Mouse (Mus musculus) adipocyte (in vitro differentiated cells): ENCODE measurements around the gene Samd4b.

Source experiments
- DNase-seq: peaks from one replicate; pipeline ENCODE4 v3.0.0-alpha.2; 2016; ENCODE audit warnings: low spot score

The Samd4b gene

DNA sequence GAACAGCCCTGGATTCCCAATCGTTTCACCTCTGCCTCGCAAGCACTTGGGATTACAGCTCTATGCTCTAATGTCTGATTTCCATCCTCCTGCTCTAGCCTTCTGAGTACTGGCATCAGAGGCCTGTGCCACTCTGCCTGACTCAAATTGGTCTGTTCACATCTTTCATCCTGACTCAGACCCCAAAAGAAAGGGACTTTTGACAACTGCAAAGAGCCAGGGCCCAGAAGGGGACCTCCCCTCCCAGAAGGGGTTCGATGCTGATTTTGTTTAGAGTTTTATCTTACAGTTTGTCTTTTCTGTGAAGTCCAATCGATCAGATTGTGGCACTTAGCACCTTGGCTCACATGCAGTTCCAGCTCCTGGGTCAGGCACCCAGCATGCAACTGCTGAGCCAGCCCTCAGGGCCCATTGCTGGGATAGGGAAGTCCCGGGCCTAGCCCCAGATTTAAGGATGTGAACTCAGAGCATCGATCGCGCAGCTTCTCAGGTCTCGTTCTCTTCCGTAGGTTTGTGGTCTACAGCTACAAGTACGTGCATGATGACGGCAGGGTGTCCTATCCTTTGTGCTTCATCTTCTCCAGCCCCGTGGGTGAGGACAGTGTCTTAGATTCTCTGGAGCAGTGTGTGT lies 153.5 kb downstream of the Samd4b start:
- DNase-seq, result no peak

- no peak for DNase-seq
These were observed 155.3 kb downstream of the Samd4b start for GRCm38 (mm10) chr7:28442688-28443087.

DNA sequence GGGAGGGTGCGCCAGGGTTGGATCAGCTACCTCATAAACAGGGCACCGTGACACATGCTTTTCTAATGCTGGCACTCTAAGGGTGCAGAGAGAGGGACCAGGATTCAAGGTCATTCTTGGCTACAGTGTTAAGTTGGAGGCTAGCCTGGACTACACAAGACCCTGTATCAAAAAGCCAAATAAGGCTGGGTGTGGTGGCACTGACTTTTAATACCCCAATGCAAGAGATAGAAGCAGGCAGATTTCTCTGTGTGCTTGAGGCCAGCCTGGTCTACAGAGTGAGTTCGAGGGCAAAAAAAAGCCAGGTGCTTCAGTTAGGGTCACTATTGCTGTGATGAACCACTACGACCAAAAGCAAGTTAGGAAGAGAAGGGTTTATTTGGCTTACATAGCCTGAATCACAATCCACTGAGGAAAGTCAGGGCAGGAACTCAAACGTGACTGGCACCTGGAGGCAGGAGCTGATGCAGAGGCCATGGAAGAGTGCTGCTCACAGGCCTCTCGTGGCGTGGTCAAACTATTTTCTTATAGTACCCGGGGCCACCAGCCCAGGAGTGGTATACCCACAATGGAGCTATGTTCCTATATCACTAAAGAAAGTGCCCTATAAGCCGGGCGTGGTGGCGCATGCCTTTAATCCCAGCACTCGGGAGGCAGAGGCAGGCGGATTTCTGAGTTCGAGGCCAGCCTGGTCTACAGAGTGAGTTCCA lies 156.0 kb downstream of the Samd4b start:
- no peak for DNase-seq

DNA sequence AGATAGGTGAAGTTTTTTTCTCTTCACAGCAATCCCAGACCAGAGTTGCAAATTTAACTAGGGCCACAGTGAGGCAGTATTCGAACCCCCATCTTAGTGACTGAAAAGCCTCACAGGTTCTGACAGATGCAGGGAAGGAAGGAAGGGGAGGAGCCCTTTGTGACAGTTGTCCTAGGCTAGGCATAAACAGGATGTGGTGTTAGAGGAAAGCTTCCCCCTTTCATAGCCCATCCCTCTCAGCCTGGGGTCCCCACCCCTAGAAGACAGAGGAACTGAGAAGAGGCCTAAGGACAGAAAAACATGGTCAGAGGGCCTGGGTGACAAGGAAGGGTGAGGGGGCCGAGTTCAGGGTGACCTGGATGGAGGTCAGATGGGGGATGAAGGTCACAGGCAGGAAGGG lies 157.2 kb downstream of the Samd4b start:
- no peak for DNase-seq

- no peak for DNase-seq
These were observed 159.2 kb downstream of the Samd4b start for GRCm38 (mm10) chr7:28438771-28439170.

DNA sequence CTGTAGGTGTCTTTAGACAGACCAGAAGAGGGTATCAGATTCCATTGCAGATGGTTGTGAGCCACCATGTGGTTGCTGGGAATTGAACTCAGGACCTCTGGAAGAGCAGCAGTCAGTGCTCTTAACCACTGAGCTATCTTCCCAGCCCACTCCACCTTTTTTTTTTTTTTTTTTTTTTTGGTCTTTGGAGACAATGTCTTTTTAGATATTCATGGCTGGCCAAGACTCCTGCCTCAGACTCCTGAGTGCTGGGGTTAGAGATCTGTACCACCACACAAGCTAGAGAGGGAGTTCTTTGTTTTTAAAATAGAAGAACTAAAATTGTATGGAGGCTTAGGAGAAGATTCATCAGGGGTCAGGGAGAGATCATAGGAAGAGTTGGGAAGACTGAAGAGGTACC lies 160.0 kb downstream of the Samd4b start:
- no peak for DNase-seq

DNA sequence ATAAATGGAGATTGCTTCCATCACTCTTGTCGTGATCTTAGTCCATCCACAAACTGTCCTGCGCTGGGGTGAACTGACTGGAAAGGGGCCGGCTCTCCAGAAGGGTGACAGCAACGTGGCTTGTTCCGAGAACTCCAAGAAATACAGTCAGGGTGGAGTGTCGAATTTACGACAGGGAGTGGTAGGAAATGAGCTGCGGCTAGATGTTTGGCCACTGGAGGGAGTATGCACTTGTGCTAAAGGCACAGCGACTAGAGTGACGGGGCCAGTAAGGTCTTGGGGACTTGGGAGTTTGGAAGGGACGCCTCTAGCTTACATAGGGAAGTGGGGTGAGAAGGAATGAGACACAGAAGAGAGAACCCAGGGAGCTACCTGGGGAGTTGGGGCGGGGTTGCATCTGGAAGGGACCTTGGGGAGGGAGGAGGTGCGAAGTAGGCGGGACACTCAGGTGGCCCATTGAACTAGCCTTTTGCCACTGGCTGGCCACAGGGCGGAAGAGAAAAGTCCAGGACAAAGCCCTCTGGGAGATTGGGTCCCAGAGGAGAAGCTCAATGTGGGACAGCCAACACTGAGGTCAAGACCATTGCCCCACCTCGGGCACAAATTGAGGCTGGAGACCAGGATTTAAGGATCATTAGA lies 160.9 kb downstream of the Samd4b start, which contains the start of gene Gmfg:
Gene Gmfg, plus strand, starts transcription at position 516 of the 639 bp plus-strand sequence.
- DNase-seq, result peak; percentile 79

DNA sequence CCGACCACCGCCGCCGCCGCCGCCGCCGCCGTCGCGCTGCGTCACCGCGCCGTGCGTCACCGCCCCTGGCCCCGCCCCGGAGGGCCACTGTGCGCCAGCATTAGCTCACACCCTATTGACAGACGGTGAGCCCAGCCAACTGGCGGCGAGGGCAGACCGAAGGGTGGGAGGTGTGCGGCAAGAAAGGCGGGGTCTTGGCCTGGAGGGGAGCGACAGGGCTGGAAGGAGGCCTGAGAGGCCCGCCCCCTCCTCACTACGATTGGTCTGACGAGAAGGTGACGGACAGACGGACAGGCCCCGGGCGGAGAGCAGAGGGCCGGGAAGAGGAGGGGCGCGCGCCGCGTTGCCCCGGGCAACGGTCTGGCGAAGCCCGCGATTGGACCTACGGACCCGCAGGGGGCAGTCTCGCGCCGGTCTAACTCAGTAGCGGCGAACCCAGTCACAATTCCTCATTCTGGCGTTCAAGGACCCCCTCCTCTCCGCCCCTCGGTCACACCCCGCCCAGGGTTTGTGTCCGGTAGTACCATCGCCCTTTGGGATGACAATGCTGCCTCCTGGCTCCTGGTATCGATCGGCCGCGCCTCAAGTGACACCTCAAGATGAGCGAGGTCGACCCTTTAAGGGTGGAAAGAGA lies 161.6 kb downstream of the Samd4b start:
- DNase-seq, result peak; percentile 97

- DNase-seq, result no peak
These were observed 162.2 kb downstream of the Samd4b start for GRCm38 (mm10) chr7:28435660-28436259.

GRCm38 (mm10) chr7:28432252-28432651 lies 165.7 kb downstream of the Samd4b start:
- DNase-seq, result no peak

DNA sequence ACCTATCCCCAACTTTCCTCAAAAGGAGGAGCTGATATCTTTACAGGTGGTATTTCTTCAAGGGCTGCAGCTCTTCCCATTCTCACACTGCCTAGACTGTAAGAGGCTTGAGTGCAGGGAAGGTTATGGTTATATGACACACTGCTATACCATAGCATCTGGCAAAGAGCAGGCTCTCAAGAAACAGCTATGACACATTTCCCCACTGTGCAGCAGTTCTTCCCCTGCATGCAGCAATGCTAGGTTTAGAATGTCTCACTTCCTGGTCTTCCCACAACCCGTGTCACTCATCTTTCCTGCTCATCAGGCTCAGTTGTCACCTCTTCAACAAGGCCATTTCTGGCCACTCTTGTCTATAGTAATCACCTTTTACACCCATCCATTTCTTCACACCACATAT lies 167.4 kb downstream of the Samd4b start:
- no peak for DNase-seq

- DNase-seq, result no peak
These were observed 170.2 kb downstream of the Samd4b start for GRCm38 (mm10) chr7:28427738-28428137.

DNA sequence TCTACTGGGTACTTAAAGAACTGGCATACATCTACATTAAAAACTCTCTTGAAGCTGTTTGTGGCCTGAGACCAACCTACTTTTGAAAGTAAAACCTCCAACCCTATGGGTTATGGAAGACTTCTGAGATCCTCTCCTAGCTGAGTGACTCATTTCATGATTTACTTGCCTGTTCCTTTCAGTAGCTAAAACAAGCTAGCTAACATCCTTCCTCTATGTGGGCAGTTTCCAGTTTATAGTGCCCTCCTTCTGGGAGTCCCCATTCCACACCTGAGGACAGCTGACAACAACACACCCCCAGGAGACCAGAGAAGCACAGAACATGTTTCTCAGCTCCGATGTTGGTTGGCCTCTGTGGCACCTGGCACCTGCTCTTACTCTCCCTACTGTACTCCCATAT lies 174.9 kb downstream of the Samd4b start:
- DNase-seq, result no peak

GRCm38 (mm10) chr7:28419416-28419815 lies 178.5 kb downstream of the Samd4b start:
- DNase-seq, result no peak

DNA sequence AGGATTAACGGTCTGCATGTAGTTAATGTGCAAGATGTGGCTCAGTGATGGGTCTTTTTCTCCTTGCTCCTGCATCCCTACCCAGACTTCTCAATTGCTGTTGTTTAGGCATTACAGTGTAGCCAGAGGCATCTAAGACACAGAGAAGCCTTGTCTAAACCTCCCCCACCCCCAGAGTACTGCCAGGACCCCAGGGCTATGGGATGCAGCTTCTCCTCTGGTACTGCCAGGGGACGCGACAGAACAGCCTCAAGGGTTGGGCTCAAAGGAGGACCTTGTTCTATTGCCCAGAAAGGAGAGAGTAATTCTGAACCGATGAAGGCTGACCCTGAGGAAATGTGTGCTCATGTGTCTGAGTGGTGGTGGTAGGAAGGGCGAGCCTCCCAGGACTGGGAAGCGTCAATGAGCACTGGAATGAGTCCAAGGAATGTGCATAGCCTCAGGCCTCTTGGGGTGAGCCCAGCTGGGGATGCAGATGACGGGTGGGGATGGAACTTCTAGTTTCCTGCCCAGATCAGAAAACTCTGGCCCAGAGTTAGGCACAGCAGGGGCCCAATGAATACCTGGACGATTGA lies 179.8 kb downstream of the Samd4b start:
- peak; percentile 56 for DNase-seq

GRCm38 (mm10) chr7:28417368-28417767 lies 180.6 kb downstream of the Samd4b start:
- no peak for DNase-seq

GRCm38 (mm10) chr7:28412826-28413225 lies 185.1 kb downstream of the Samd4b start:
- no peak for DNase-seq

DNA sequence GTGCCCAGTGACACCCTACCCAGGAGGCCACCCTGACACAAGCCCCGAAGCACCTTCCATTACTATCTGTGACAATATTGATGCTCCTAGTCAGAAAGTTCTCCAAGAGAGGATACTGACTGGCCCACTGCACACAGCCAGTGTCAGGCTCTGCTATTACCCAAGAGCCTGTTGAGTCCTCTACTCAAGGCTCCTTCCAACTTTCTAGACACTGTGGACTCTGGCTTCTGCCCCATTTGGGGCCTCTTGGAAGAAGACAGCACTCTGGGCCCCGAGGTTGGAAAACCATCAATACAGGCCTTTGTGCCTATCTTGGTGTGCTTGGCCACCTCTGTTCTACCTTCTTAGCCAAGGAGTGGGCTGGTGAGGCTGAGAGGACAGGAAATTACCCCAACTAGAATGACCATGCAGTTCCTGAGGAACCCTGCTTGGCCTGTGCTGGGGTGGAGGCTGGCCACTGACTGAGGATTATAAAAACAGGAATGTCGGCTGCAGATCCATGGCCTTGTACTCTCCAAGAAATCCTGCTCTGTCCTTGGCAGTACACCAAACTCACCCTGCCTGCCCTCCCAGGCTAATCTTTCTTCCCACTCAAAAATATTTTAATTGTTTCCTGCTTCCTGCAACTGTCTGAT lies 187.0 kb downstream of the Samd4b start:
- DNase-seq, result peak; percentile 86

DNA sequence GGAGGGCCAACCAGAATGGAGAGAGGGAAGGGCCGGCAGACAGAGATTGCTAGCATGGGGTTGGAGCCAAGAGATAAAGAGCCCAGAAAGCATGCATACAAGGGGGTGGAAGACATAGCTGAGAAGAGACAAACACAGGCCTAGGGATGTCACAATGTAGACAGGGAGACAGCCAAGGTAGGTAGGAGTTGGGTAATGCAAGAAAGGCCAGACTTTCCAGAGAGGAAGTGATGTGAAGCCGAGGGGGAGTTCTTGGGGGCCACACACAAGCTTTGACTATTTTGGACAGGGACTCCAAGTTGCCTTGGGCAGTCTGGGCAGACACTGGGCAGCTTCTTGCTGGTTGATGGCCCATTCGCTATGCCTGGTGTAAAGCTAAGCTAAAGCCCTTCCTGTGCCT lies 196.0 kb downstream of the Samd4b start:
- DNase-seq, result no peak

- DNase-seq, result no peak
These were observed 196.9 kb downstream of the Samd4b start for GRCm38 (mm10) chr7:28401030-28401429.

DNA sequence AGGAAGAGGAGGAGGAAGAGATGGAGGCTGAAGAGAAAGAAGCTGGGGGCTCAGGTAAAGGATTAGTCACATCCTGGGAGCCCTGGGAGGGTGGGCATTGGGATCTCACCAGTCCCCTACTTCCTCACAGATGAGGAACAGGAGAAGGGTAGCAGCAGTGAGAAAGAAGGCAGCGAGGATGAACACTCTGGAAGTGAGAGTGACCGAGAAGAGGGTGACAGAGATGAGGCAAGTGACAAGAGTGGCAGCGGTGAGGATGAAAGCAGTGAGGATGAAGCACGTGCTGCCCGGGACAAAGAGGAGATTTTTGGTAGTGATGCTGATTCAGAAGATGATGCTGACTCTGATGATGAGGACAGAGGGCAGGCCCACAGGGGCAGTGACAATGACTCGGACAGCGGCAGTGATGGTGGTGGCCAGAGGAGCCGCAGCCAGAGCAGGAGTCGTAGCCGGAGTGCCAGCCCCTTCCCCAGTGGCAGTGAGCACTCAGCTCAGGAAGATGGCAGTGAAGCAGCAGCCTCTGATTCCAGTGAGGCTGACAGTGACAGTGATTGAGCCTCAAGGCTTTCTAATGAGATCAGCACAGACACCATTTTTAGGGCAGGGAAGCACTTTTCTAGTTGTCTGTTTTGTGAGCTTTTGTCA lies 199.1 kb downstream of the Samd4b start:
- no peak for DNase-seq
